Mouse (Mus musculus): Measurements from ENCODE around the gene Ankrd33. TPM values are rescaled to one million over a fixed set of nuclear protein-coding genes. Genes with fewer than 3 reads are reported as not detected.
A peak's percentile ranks its signal among the peaks of the same experiment; 100 is the strongest.

Gene Ankrd33
- polyA plus RNA-seq, 1 experiment from 2014 or later: not detected

- no peaks in the 10 kb centered on the region for H3K27me3 ChIP-seq (replicated peaks; ENCODE audit: control insufficient read depth, insufficient read depth, low read length)
- H3K9me3 ChIP-seq (ENCODE audit: control insufficient read depth, low read length): no peaks in the 10 kb centered on the region
- 8% methylated on average over 8 of the region's 8 CpGs for WGBS
- 0 out of 2 replicates have a peak overlapping the region, but pooled peaks have one; percentile 41 for H3K9ac ChIP-seq (ENCODE audit: low read depth, low read length)
- H3K36me3 ChIP-seq (ENCODE audit: control insufficient read depth, insufficient read depth, low read length): no peaks in the 10 kb centered on the region
- H3K27ac ChIP-seq (replicated peaks; ENCODE audit: low read depth, low read length): peak overlapping the region; percentile 30; the same call in 1 of the 2 replicates
- peak overlapping the region; percentile 23; the same call in 1 of the 2 replicates for H3K4me2 ChIP-seq (ENCODE audit: low read depth, low read length)
- DNase-seq (ENCODE audit: low spot score) (peak; percentile 89), ATAC-seq (ENCODE audit: low read depth) (peak; percentile 60)
- peaks cover 51% of the 10 kb centered on the region for H3K4me1 ChIP-seq (ENCODE audit: control insufficient read depth, insufficient read depth, low read length)
- H3K4me3 ChIP-seq (ENCODE audit: low read depth, low read length): no peak overlapping the region
Observed at GRCm38 (mm10) chr15:101143494-101143893, 27.9 kb downstream of the Ankrd33 start.

DNA sequence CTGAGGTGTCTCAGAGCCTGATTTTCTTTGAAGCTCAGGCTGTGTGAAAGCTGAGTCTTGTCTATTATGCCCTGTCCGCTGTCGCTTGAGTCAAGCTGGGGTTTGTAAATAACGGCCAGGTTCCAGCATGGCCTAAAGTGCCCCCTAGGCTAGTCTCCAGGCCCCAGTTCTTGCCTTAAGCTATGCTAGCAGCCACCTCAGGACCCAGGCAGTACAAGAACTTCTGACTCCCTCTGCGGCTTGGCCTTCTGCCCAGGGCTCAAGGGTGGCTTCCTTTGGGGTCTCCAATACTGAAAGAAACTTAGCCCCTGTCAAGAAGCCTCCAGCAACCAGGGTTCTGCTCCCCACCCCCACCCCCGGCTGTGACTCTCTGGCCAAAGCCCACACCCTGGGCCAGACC, 28.6 kb downstream of the Ankrd33 start:
- ATAC-seq (ENCODE audit: low read depth) (no peak), DNase-seq (ENCODE audit: low spot score) (no peak)
- Histone ChIP-seq H3K27me3 (replicated peaks; ENCODE audit: control insufficient read depth, insufficient read depth, low read length) (no peaks in the 10 kb centered on the region), H3K27ac (replicated peaks; ENCODE audit: low read depth, low read length) (peak overlapping the region; percentile 30), H3K9ac (ENCODE audit: low read depth, low read length) (no peak overlapping the region), H3K36me3 (ENCODE audit: control insufficient read depth, insufficient read depth, low read length) (no peaks in the 10 kb centered on the region), H3K4me2 (ENCODE audit: low read depth, low read length) (no peak overlapping the region; the same call in 1 of the 2 replicates), H3K4me3 (ENCODE audit: low read depth, low read length) (no peak overlapping the region), H3K9me3 (ENCODE audit: control insufficient read depth, low read length) (no peaks in the 10 kb centered on the region), H3K4me1 (ENCODE audit: control insufficient read depth, insufficient read depth, low read length) (peaks cover 51% of the 10 kb centered on the region)
- 84% methylated on average over 5 of the region's 5 CpGs for WGBS

DNA sequence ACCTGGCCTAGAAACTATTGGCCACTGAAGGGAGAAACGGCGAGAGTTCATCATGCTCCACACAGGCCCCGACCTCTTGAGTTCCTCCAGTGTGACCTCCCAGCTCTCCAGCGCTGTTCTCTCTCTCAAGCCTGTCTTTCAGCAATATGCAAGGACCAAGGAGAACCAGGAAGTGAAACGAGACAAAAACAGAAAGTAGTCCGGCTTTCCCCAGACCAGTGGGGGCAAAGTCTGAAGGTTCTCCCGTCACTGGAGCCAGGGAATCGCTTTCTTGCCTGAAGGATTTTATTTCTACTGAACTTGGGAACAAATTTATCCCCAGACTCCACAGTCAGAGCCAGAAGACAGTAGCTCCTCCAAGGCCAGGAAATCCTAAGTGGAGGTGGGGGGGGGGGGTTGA, 29.2 kb downstream of the Ankrd33 start:
- 72% methylated on average over 8 of the region's 8 CpGs for WGBS

DNA sequence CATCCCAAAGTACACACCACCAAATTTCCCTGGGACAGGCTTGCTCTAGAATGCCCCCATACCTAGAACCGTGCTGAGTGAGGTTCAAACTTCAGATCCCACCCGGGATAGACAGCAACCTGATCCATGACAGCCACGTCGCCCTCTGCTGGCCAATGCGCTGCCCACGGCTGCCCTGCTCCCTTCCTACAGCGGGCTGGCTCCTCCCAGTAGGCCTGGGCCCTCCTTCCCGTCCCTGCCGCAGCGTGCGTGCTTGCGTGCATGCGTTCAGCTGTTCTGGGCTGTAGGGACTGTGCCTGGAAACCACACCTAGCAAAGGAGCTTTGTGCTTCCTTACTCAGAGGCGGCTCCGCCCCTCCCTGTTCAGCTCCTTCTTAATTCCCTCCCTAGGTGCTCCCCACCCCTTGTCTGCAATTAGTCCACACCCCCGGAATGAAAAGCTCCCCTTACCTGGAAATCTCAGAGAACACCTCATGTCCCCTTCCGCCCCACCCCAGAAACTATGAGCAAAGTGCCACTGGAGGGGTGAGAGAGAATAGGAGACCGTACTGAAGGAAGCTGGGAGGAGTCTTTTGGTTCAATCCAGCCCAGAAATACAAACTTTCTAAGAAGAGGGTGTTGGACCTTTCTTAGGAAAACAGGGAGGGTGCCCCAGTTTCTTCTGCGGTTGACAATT, 30.0 kb downstream of the Ankrd33 start:
- peak overlapping the region; percentile 50 for H3K4me2 ChIP-seq (ENCODE audit: low read depth, low read length)
- no peaks in the 10 kb centered on the region for H3K36me3 ChIP-seq (ENCODE audit: control insufficient read depth, insufficient read depth, low read length)
- peaks cover 38% of the 10 kb centered on the region for H3K4me1 ChIP-seq (ENCODE audit: control insufficient read depth, insufficient read depth, low read length)
- H3K27me3 ChIP-seq (replicated peaks; ENCODE audit: control insufficient read depth, insufficient read depth, low read length): no peaks in the 10 kb centered on the region
- DNase-seq (ENCODE audit: low spot score) (peak; percentile 97), ATAC-seq (ENCODE audit: low read depth) (peak; percentile 97)
- peak overlapping the region; percentile 43; the same call in 1 of the 2 replicates for H3K9ac ChIP-seq (ENCODE audit: low read depth, low read length)
- H3K4me3 ChIP-seq (ENCODE audit: low read depth, low read length): peak overlapping the region; percentile 12; the same call in 1 of the 2 replicates
- WGBS: 12% methylated on average over 14 of the region's 19 CpGs
- H3K9me3 ChIP-seq (ENCODE audit: control insufficient read depth, low read length): no peaks in the 10 kb centered on the region
- H3K27ac ChIP-seq (replicated peaks; ENCODE audit: low read depth, low read length): peak overlapping the region; percentile 77

More for the DNA sequence above, 29.2 kb downstream of the Ankrd33 start:
- Histone ChIP-seq H3K9ac (ENCODE audit: low read depth, low read length) (no peak overlapping the region), H3K4me3 (ENCODE audit: low read depth, low read length) (no peak overlapping the region), H3K4me1 (ENCODE audit: control insufficient read depth, insufficient read depth, low read length) (peaks cover 45% of the 10 kb centered on the region), H3K36me3 (ENCODE audit: control insufficient read depth, insufficient read depth, low read length) (no peaks in the 10 kb centered on the region), H3K27ac (replicated peaks; ENCODE audit: low read depth, low read length) (peak overlapping the region; percentile 30), H3K9me3 (ENCODE audit: control insufficient read depth, low read length) (no peaks in the 10 kb centered on the region), H3K4me2 (ENCODE audit: low read depth, low read length) (peak overlapping the region; percentile 50; the same call in 1 of the 2 replicates), H3K27me3 (replicated peaks; ENCODE audit: control insufficient read depth, insufficient read depth, low read length) (no peaks in the 10 kb centered on the region)
- ATAC-seq (ENCODE audit: low read depth): no peak
- no peak for DNase-seq (ENCODE audit: low spot score)

DNA sequence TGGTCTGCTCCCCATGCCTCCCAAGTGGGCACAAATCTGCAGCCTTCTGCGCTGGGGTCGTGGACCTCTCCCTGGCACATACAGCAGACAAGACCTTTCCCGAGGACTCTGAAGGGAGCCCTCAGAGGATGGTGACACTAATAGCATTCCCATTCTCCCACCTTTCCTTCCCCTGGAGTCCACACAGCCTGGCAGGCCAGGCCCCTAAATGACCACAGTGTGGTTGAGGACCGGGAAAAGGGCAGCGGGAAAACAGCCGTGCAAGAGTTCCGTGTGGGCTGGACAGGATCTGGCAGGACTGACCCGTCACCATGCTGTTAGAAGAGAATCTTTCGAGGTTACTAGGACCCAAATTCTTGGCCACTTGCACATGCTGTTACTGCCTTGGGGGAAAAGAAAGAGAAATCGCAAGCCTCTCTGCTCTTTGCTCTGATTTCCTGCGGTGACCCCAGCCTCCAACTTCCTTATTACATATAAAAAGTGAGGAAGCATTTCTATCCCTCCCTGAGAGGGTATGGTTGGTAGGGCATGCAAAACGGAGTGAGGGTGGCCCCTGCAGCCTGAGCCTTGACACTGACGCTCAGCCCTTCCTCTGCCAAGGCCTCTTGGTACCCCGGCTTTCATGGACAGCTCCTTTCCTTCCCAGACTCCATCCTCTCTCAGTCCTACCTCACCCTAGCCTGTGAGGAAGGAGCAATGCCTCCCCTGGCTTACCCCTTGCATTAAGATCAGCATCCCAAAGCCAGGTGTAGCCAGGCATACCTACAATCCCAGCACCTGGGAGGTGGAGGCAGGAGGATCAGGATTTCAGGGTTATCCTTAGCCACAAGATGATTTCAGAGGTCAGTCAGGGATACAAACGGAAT, 30.8 kb downstream of the Ankrd33 start:
- H3K27ac ChIP-seq (replicated peaks; ENCODE audit: low read depth, low read length): peak overlapping the region; percentile 77
- H3K27me3 ChIP-seq (replicated peaks; ENCODE audit: control insufficient read depth, insufficient read depth, low read length): no peaks in the 10 kb centered on the region
- no peak overlapping the region for H3K9ac ChIP-seq (ENCODE audit: low read depth, low read length)
- DNase-seq (ENCODE audit: low spot score) (no peak), ATAC-seq (ENCODE audit: low read depth) (no peak)
- H3K36me3 ChIP-seq (ENCODE audit: control insufficient read depth, insufficient read depth, low read length): no peaks in the 10 kb centered on the region
- H3K9me3 ChIP-seq (ENCODE audit: control insufficient read depth, low read length): no peaks in the 10 kb centered on the region
- 55% methylated on average over 15 of the region's 15 CpGs for WGBS
- no peak overlapping the region for H3K4me3 ChIP-seq (ENCODE audit: low read depth, low read length)
- H3K4me2 ChIP-seq (ENCODE audit: low read depth, low read length): peak overlapping the region; percentile 50; the same call in 1 of the 2 replicates
- peaks cover 34% of the 10 kb centered on the region for H3K4me1 ChIP-seq (ENCODE audit: control insufficient read depth, insufficient read depth, low read length)

DNA sequence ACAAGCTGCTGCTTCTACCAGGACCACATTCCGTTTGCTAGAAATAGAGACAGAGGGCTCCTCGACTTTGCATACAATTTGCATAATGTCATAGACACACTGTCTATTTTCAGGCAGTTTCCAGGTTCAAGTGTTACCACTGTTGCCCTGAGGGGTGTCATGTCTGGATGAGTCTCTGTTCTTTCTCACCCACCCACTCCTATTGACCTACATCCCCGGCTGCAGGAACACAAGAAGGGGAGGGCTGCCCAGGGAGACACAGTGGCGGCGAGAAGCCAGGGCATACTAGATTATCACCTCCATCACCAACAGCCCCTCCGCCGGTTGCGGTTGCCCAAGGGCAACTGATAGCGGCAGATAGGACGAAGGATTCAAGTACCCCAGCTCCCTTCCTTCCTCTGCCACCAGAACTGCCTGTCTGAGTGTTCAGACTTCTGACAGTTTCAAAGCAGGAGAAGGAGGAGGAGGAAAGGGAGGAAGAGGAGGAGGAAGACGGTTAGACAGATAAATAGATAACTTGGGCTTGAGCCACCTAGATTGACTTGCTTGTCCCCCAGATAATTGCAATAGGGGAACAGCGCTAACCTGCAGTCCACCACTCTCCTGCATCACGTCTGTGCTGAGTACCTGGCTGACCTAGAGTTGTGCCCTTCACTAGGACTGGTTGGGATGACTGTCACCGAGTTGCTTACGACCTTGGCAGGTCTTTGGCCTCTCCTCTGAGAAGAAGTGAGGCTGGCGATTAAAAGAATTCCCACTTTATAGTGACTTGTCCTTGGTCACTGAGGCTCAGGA, 31.8 kb downstream of the Ankrd33 start:
- H3K4me3 ChIP-seq (ENCODE audit: low read depth, low read length): no peak overlapping the region
- no peaks in the 10 kb centered on the region for H3K36me3 ChIP-seq (ENCODE audit: control insufficient read depth, insufficient read depth, low read length)
- DNase-seq (ENCODE audit: low spot score): no peak
- peaks cover 34% of the 10 kb centered on the region for H3K4me1 ChIP-seq (ENCODE audit: control insufficient read depth, insufficient read depth, low read length)
- no peak overlapping the region for H3K27ac ChIP-seq (replicated peaks; ENCODE audit: low read depth, low read length)
- no peak overlapping the region for H3K4me2 ChIP-seq (ENCODE audit: low read depth, low read length)
- H3K9ac ChIP-seq (ENCODE audit: low read depth, low read length): no peak overlapping the region
- ATAC-seq (ENCODE audit: low read depth): no peak
- H3K27me3 ChIP-seq (replicated peaks; ENCODE audit: control insufficient read depth, insufficient read depth, low read length): no peaks in the 10 kb centered on the region
- 70% methylated on average over 16 of the region's 16 CpGs for WGBS
- H3K9me3 ChIP-seq (ENCODE audit: control insufficient read depth, low read length): no peaks in the 10 kb centered on the region

- Histone ChIP-seq H3K4me2 (ENCODE audit: low read depth, low read length) (no peak overlapping the region), H3K36me3 (ENCODE audit: control insufficient read depth, insufficient read depth, low read length) (no peaks in the 10 kb centered on the region), H3K27ac (replicated peaks; ENCODE audit: low read depth, low read length) (no peak overlapping the region), H3K4me3 (ENCODE audit: low read depth, low read length) (no peak overlapping the region), H3K9ac (ENCODE audit: low read depth, low read length) (no peak overlapping the region), H3K27me3 (replicated peaks; ENCODE audit: control insufficient read depth, insufficient read depth, low read length) (no peaks in the 10 kb centered on the region), H3K4me1 (ENCODE audit: control insufficient read depth, insufficient read depth, low read length) (peaks cover 30% of the 10 kb centered on the region), H3K9me3 (ENCODE audit: control insufficient read depth, low read length) (no peaks in the 10 kb centered on the region)
- no peak for ATAC-seq (ENCODE audit: low read depth)
- no peak for DNase-seq (ENCODE audit: low spot score)
- 26% methylated on average over 6 of the region's 6 CpGs for WGBS
Observed at GRCm38 (mm10) chr15:101147910-101148273, 32.3 kb downstream of the Ankrd33 start.

DNA sequence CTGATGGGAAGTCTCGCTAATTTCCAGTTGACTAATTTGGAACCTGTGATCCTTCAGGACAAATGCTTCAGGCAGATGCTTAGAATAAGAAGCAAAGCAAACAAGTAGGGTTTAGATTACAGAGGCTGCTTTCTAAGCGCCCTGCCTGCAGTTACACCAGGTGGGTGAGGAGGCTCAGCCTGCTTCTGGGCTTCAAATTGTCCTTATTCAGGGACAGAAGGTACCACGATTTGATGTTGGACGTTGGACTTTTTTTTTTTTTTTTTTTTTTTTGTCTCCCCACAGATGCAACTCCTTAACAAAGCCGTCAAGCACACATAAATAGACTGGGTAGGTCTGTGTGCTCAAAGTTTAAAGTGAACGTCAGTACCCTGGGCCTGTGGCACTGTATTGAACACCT, 33.0 kb downstream of the Ankrd33 start:
- Histone ChIP-seq H3K9ac (ENCODE audit: low read depth, low read length) (no peak overlapping the region), H3K4me1 (ENCODE audit: control insufficient read depth, insufficient read depth, low read length) (peaks cover 23% of the 10 kb centered on the region), H3K27me3 (replicated peaks; ENCODE audit: control insufficient read depth, insufficient read depth, low read length) (no peaks in the 10 kb centered on the region), H3K4me2 (ENCODE audit: low read depth, low read length) (no peak overlapping the region), H3K27ac (replicated peaks; ENCODE audit: low read depth, low read length) (no peak overlapping the region), H3K4me3 (ENCODE audit: low read depth, low read length) (no peak overlapping the region), H3K36me3 (ENCODE audit: control insufficient read depth, insufficient read depth, low read length) (no peaks in the 10 kb centered on the region), H3K9me3 (ENCODE audit: control insufficient read depth, low read length) (no peaks in the 10 kb centered on the region)
- ATAC-seq (ENCODE audit: low read depth): no peak
- 63% methylated on average over 6 of the region's 6 CpGs for WGBS
- no peak for DNase-seq (ENCODE audit: low spot score)
